Mouse (Mus musculus) MEL (cell line): ENCODE results near the gene Golga2. TPM values are rescaled to one million over a fixed set of nuclear protein-coding genes. Genes with fewer than 3 reads are reported as not detected.
A peak's percentile ranks its signal among the peaks of the same experiment; 100 is the strongest.

Experiments used
- DNase-seq: peaks from one replicate; pipeline ENCODE4 v3.0.0; 2011; ENCODE audit warnings: low read depth, low spot score
- H3K27ac ChIP-seq: 2 replicates; pipeline ENCODE4 v1.5.1; 2012; ENCODE audit warnings: low read depth, mild to moderate bottlenecking, control low read depth, low read length, moderate library complexity; ENCODE audit not compliant: control insufficient read depth
- H3K27me3 ChIP-seq, 2 experiments: fragments of 150-350 bp in 1 of 2; sonication (generic) in 1 of 2; 2 replicates each; pipeline ENCODE4 v1.6.1; 2012; ENCODE audit warnings: low read length in 2 of 2, mild to moderate bottlenecking in 2 of 2, improper control_type of control experiment in 1 of 2, moderate library complexity in 1 of 2; ENCODE audit not compliant: insufficient read depth in 2 of 2, control insufficient read depth in 1 of 2
- H3K36me3 ChIP-seq, 2 experiments: 2 replicates each; pipeline ENCODE4 v1.6.1; 2012 to 2014; ENCODE audit warnings: low read length in 2 of 2, improper control_type of control experiment in 1 of 2, inconsistent platforms in 1 of 2, mild to moderate bottlenecking in 1 of 2; ENCODE audit not compliant: insufficient read depth in 2 of 2, control insufficient read depth in 1 of 2
- H3K4me1 ChIP-seq, 2 experiments: fragments of 150-350 bp in 1 of 2; sonication (generic) in 1 of 2; 2 replicates each; pipeline ENCODE4 v1.6.1; 2012; ENCODE audit warnings: low read length in 2 of 2, improper control_type of control experiment in 1 of 2, mild to moderate bottlenecking in 1 of 2; ENCODE audit not compliant: insufficient read depth in 2 of 2, control insufficient read depth in 1 of 2
- H3K4me3 ChIP-seq, 2 experiments: fragments of 150-350 bp in 1 of 2; sonication (generic) in 1 of 2; 2 replicates each; pipeline ENCODE4 v1.5.1; 2012; ENCODE audit warnings: low read depth in 2 of 2, low read length in 2 of 2, mild to moderate bottlenecking in 2 of 2, moderate library complexity in 2 of 2, control low read depth in 1 of 2, improper control_type of control experiment in 1 of 2; ENCODE audit not compliant: control insufficient read depth in 1 of 2, insufficient read depth in 1 of 2
- H3K79me2 ChIP-seq: 2 replicates; pipeline ENCODE4 v1.6.1; 2012; ENCODE audit warnings: mild to moderate bottlenecking, low read length, moderate library complexity; ENCODE audit not compliant: control insufficient read depth, poor library complexity, insufficient read depth
- H3K9ac ChIP-seq: 2 replicates; pipeline ENCODE4 v1.6.1; 2012; ENCODE audit warnings: low read depth, mild to moderate bottlenecking, control low read depth, low read length, moderate library complexity; ENCODE audit not compliant: control insufficient read depth, poor library complexity, severe bottlenecking
- H3K9me3 ChIP-seq: fragments of 150-350 bp; sonication (generic); replicated peaks from 2 replicates; pipeline ENCODE4 v1.6.1; 2012; ENCODE audit warnings: mild to moderate bottlenecking, low read length, improper control_type of control experiment, moderate library complexity; ENCODE audit not compliant: insufficient read depth
- BHLHE40 ChIP-seq: IDR thresholded peaks from 2 replicates; pipeline ENCODE4 v1.6.1; 2012; ENCODE audit warnings: low read depth, mild to moderate bottlenecking, inconsistent platforms, low read length, improper control_type of control experiment, borderline replicate concordance
- CHD1 ChIP-seq: IDR thresholded peaks from 2 replicates; pipeline ENCODE4 v1.6.1; 2012; ENCODE audit warnings: low read depth, mild to moderate bottlenecking, inconsistent platforms, low read length, improper control_type of control experiment
- CHD2 ChIP-seq: IDR thresholded peaks from 2 replicates; pipeline ENCODE4 v1.6.1; 2011; ENCODE audit warnings: low read length, improper control_type of control experiment
- CTCF ChIP-seq, 3 experiments: IDR thresholded peaks in 2 of 3; conservative IDR thresholded peaks in 1 of 3; 2 replicates each; pipeline ENCODE4 v1.5.1; 2011 to 2012; ENCODE audit warnings: low read length in 3 of 3, low read depth in 2 of 3, mild to moderate bottlenecking in 2 of 3, improper control_type of control experiment in 1 of 3, inconsistent platforms in 1 of 3, mixed read lengths in 1 of 3, moderate library complexity in 1 of 3; ENCODE audit not compliant: control insufficient read depth in 1 of 3, insufficient read depth in 1 of 3, poor library complexity in 1 of 3, severe bottlenecking in 1 of 3
- E2F4 ChIP-seq: IDR thresholded peaks from 2 replicates; pipeline ENCODE4 v1.6.1; 2011; ENCODE audit warnings: low read depth, low read length, improper control_type of control experiment, borderline replicate concordance
- ELF1 ChIP-seq: IDR thresholded peaks from 2 replicates; pipeline ENCODE4 v1.6.1; 2014; ENCODE audit warnings: low read depth, mild to moderate bottlenecking, inconsistent platforms, low read length, improper control_type of control experiment, moderate library complexity
- EP300 ChIP-seq, 2 experiments: IDR thresholded peaks; 2 replicates each; pipeline ENCODE4 v1.6.1; 2011; ENCODE audit warnings: improper control_type of control experiment in 2 of 2, low read length in 2 of 2, low read depth in 1 of 2, mild to moderate bottlenecking in 1 of 2
- ETS1 ChIP-seq: IDR thresholded peaks from 2 replicates; pipeline ENCODE4 v1.6.1; 2012; ENCODE audit warnings: low read depth, mild to moderate bottlenecking, inconsistent platforms, low read length, improper control_type of control experiment, moderate library complexity
- GABPA ChIP-seq: IDR thresholded peaks from 2 replicates; pipeline ENCODE4 v1.6.1; 2012; ENCODE audit warnings: low read depth, mild to moderate bottlenecking, inconsistent platforms, low read length, improper control_type of control experiment, moderate library complexity
- GATA1 ChIP-seq: IDR thresholded peaks from 2 replicates; pipeline ENCODE4 v1.6.1; 2011; ENCODE audit warnings: low read depth, low read length, improper control_type of control experiment
- HCFC1 ChIP-seq: IDR thresholded peaks from 2 replicates; pipeline ENCODE4 v1.6.1; 2012; ENCODE audit warnings: low read depth, mild to moderate bottlenecking, inconsistent platforms, low read length, improper control_type of control experiment, moderate library complexity
- JUND ChIP-seq: IDR thresholded peaks from 2 replicates; pipeline ENCODE4 v1.6.1; 2011; ENCODE audit warnings: low read depth, mild to moderate bottlenecking, improper control_type of control experiment, low read length
- KAT2A ChIP-seq: conservative IDR thresholded peaks from 2 replicates; pipeline ENCODE4 v1.6.1; 2012; ENCODE audit warnings: low read depth, low read length, improper control_type of control experiment, inconsistent platforms
- MAFK ChIP-seq: IDR thresholded peaks from 2 replicates; pipeline ENCODE4 v1.6.1; 2011; ENCODE audit warnings: low read depth, mild to moderate bottlenecking, low read length, improper control_type of control experiment, borderline replicate concordance
- MAZ ChIP-seq: IDR thresholded peaks from 2 replicates; pipeline ENCODE4 v1.6.1; 2012; ENCODE audit warnings: low read depth, mild to moderate bottlenecking, inconsistent platforms, low read length, improper control_type of control experiment
- MEF2A ChIP-seq: IDR thresholded peaks from 2 replicates; pipeline ENCODE4 v1.6.1; 2014; ENCODE audit warnings: low read depth, mild to moderate bottlenecking, inconsistent platforms, low read length, improper control_type of control experiment; ENCODE audit not compliant: poor library complexity, insufficient replicate concordance, severe bottlenecking; ENCODE audit errors: extremely low read depth
- MXI1 ChIP-seq: IDR thresholded peaks from 2 replicates; pipeline ENCODE4 v1.6.1; 2011; ENCODE audit warnings: mild to moderate bottlenecking, low read depth, low read length, improper control_type of control experiment
- MYB ChIP-seq: IDR thresholded peaks from 2 replicates; pipeline ENCODE4 v1.6.1; 2011; ENCODE audit warnings: mild to moderate bottlenecking, low read depth, low read length, improper control_type of control experiment
- MYC ChIP-seq: IDR thresholded peaks from 2 replicates; pipeline ENCODE4 v1.6.1; 2011; ENCODE audit warnings: low read depth, mild to moderate bottlenecking, low read length, improper control_type of control experiment, moderate library complexity
- NELFE ChIP-seq: IDR thresholded peaks from 2 replicates; pipeline ENCODE4 v1.6.1; 2011; ENCODE audit warnings: low read depth, low read length, improper control_type of control experiment
- NRF1 ChIP-seq: IDR thresholded peaks from 2 replicates; pipeline ENCODE4 v1.6.1; 2014; ENCODE audit warnings: low read depth, mild to moderate bottlenecking, inconsistent platforms, low read length, improper control_type of control experiment, moderate library complexity; ENCODE audit not compliant: poor library complexity, insufficient read depth, severe bottlenecking
- POLR2A ChIP-seq, 2 experiments: IDR thresholded peaks; 2 replicates each; pipeline ENCODE4 v1.6.1; 2011 to 2012; ENCODE audit warnings: low read length in 2 of 2, mild to moderate bottlenecking in 2 of 2, control low read depth in 1 of 2, improper control_type of control experiment in 1 of 2, low read depth in 1 of 2, moderate library complexity in 1 of 2; ENCODE audit not compliant: control insufficient read depth in 1 of 2, insufficient read depth in 1 of 2, poor library complexity in 1 of 2
- RAD21 ChIP-seq: IDR thresholded peaks from 2 replicates; pipeline ENCODE4 v1.6.1; 2011; ENCODE audit warnings: mild to moderate bottlenecking, low read depth, low read length, improper control_type of control experiment
- RCOR1 ChIP-seq: IDR thresholded peaks from 2 replicates; pipeline ENCODE4 v1.6.1; 2012; ENCODE audit warnings: low read depth, mild to moderate bottlenecking, inconsistent platforms, low read length, improper control_type of control experiment
- SIN3A ChIP-seq: IDR thresholded peaks from 2 replicates; pipeline ENCODE4 v1.6.1; 2012; ENCODE audit warnings: low read length, improper control_type of control experiment, inconsistent platforms
- SMC3 ChIP-seq: IDR thresholded peaks from 2 replicates; pipeline ENCODE4 v1.6.1; 2011; ENCODE audit warnings: low read depth, low read length, improper control_type of control experiment
- TAL1 ChIP-seq: IDR thresholded peaks from 2 replicates; pipeline ENCODE4 v1.6.1; 2012; ENCODE audit warnings: mild to moderate bottlenecking, inconsistent platforms, low read length, moderate library complexity, mixed read lengths
- TBP ChIP-seq: IDR thresholded peaks from 2 replicates; pipeline ENCODE4 v1.8.0; 2011; ENCODE audit warnings: low read depth, low read length, improper control_type of control experiment
- TCF12 ChIP-seq: IDR thresholded peaks from 2 replicates; pipeline ENCODE4 v1.6.1; 2014; ENCODE audit warnings: low read depth, mild to moderate bottlenecking, inconsistent platforms, low read length, improper control_type of control experiment, moderate library complexity
- UBTF ChIP-seq: IDR thresholded peaks from 2 replicates; pipeline ENCODE4 v1.6.1; 2012; ENCODE audit warnings: low read depth, mild to moderate bottlenecking, inconsistent platforms, low read length, improper control_type of control experiment, moderate library complexity, borderline replicate concordance; ENCODE audit not compliant: insufficient read depth
- USF1 ChIP-seq: IDR thresholded peaks from 2 replicates; pipeline ENCODE4 v1.6.1; 2014; ENCODE audit warnings: low read depth, mild to moderate bottlenecking, inconsistent platforms, low read length, improper control_type of control experiment, moderate library complexity
- USF2 ChIP-seq, 2 experiments: IDR thresholded peaks; 2 replicates each; pipeline ENCODE4 v1.6.1; 2011 to 2012; ENCODE audit warnings: improper control_type of control experiment in 2 of 2, low read length in 2 of 2, borderline replicate concordance in 1 of 2, inconsistent platforms in 1 of 2, low read depth in 1 of 2, mild to moderate bottlenecking in 1 of 2; ENCODE audit not compliant: insufficient read depth in 1 of 2
- ZC3H11A ChIP-seq: IDR thresholded peaks from 2 replicates; pipeline ENCODE4 v1.6.1; 2012; ENCODE audit warnings: low read depth, mild to moderate bottlenecking, inconsistent platforms, low read length, improper control_type of control experiment
- ZKSCAN1 ChIP-seq: IDR thresholded peaks from 2 replicates; pipeline ENCODE4 v1.6.1; 2012; ENCODE audit warnings: low read depth, mild to moderate bottlenecking, inconsistent platforms, low read length, improper control_type of control experiment, moderate library complexity
- ZMIZ1 ChIP-seq: IDR thresholded peaks from 2 replicates; pipeline ENCODE4 v1.6.1; 2012; ENCODE audit warnings: low read depth, mild to moderate bottlenecking, inconsistent platforms, low read length, improper control_type of control experiment, moderate library complexity
- ZNF384 ChIP-seq: IDR thresholded peaks from 2 replicates; pipeline ENCODE4 v1.6.1; 2012; ENCODE audit warnings: low read depth, mild to moderate bottlenecking, inconsistent platforms, low read length, improper control_type of control experiment
- polyA plus RNA-seq, 2 experiments: library from polyadenylated mRNA; stranded (reverse) in 1 of 2; unstranded in 1 of 2; fragments of >175 nt in 1 of 2; fragments of >200 nt in 1 of 2; gene quantifications; 2 replicates each; pipeline versions ENCODE4 v1.2.1 to v1.2.4; 2012; ENCODE audit warnings: low replicate concordance in 2 of 2, low read depth in 1 of 2; ENCODE audit not compliant: insufficient read length in 2 of 2, insufficient read depth in 1 of 2, missing spikeins in 1 of 2
- total RNA-seq: library from RNA; depleted of rRNA; stranded (reverse); fragments of 300-350 nt; gene quantifications from 2 replicates; pipeline ENCODE4 v1.2.3, GENCODE M21; 2012

Gene Golga2
- total and polyA plus RNA-seq, 3 experiments = 20.3 to 38.6 TPM; not detected in 1

DNA sequence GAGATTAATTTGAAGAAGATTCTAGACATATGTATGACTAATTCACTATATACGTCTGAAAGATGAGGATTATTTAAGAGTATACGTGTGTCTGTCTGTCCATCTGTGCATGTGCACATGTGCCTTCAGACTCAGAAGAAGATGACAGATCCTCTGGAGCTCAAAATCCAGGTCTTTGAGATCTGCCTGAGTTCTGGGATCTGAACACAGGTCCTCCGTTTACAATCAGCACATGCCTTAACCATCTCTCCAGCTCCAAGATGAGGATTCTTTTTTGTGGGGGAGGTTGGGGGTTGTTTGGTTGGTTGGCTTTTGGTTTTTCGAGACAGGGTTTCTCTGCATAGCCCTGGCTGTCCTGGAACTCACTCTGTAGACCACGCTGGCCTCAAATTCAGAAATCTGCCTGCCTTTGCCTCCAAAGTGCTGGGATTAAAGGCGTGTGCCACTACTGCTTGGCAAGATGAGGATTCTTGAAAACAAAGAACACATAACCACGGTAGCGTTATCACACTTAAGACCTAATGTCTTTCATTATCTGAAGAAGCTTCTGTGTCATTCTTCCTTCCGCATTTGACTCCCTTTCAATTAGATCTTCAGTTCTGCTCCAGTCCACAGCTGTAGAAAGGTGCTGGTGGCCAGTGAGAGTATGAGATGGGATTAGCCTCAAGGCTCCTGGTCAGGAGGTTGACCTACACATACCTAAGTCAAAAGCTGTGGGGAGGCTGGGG lies 48.3 kb upstream of the Golga2 start:
- Histone ChIP-seq H3K36me3 (peaks cover 2 to 38% of the 10 kb centered on the region in 2 experiments; a peak in 3 of 4 replicates), H3K27me3 (no peaks in the 10 kb centered on the region), H3K9ac (no peak overlapping the region), H3K4me3 (no peak overlapping the region), H3K79me2 (peaks cover 4% of the 10 kb centered on the region; the same call in 1 of the 2 replicates), H3K9me3 (no peaks in the 10 kb centered on the region), H3K4me1 (peaks cover 15 to 29% of the 10 kb centered on the region in 2 experiments), H3K27ac (peak overlapping the region; percentile 76)
- DNase-seq = peak; percentile 86
- TF ChIP-seq TAL1 (peak; percentile 75), RAD21 (no peak), MEF2A (no peak), ELF1 (no peak), ZMIZ1 (no peak), CHD2 (no peak), MXI1 (peak; percentile 45; the same call in 1 of the 2 replicates), NELFE (no peak), ZKSCAN1 (no peak), SIN3A (peak; percentile 56), HCFC1 (no peak), EP300 (IDR thresholded peaks at IDR 0.05; ENCODE audit: low read depth in 1 of 2, low read length in 2 of 2) (peak; percentile 86 to 94), ETS1 (peak; percentile 70), SMC3 (no peak), KAT2A (no peak), MAZ (no peak), CTCF (IDR thresholded peaks at IDR 0.05 in 2 of 3, conservative IDR thresholded peaks at IDR 0.05 in 1 of 3; ENCODE audit: control insufficient read depth in 1 of 3, insufficient read depth in 1 of 3, low read depth in 2 of 3, low read length in 3 of 3, poor library complexity in 1 of 3, severe bottlenecking in 1 of 3) (no peak), MYB (no peak), TBP (peak; percentile 44; the same call in 1 of the 2 replicates), GATA1 (peak; percentile 94), MAFK (no peak), UBTF (no peak), MYC (peak; percentile 11; the same call in 1 of the 2 replicates), BHLHE40 (no peak), ZNF384 (no peak), NRF1 (no peak), USF1 (no peak), E2F4 (no peak), TCF12 (peak; percentile 90), JUND (no peak), POLR2A (IDR thresholded peaks at IDR 0.05; ENCODE audit: control insufficient read depth in 1 of 2, insufficient read depth in 1 of 2, low read depth in 1 of 2, low read length in 2 of 2, poor library complexity in 1 of 2) (no peak), ZC3H11A (no peak), CHD1 (no peak), RCOR1 (peak; percentile 83), USF2 (IDR thresholded peaks at IDR 0.05; ENCODE audit: borderline replicate concordance in 1 of 2, insufficient read depth in 1 of 2, low read depth in 1 of 2, low read length in 2 of 2) (no peak), GABPA (no peak)
